Mouse (Mus musculus) cerebellum, adult 8-10 months (tissue): ENCODE measurements at regions not wholly inside any gene's neighbourhood (a gene's known extent, or its start where the extent isn't known, plus 50 kb on each side); places are given as distances from the start of the nearest gene placed in this dataset.

ENCODE experiments used
- DNase-seq: peaks from one replicate; pipeline ENCODE4 v3.0.0; 2022

DNA sequence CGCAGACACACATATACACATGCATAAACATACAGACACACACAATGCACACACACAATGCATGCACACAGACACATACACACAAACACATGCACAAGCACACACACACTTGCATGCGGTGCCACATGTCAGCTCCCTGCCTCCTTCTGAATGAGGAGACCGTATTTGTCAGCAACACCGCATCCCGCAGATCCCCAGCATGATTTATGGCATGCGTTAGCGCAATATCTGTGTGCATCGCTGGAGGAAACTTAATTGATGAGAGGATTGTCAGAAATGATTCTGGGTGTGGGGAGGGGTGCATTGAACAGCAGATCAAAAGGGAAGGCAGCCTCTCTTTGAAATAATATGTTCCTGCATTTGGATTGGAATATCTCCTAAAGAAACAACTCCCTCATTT, 150.3 kb upstream of the Cdh4 start:
- no peak for DNase-seq

DNA sequence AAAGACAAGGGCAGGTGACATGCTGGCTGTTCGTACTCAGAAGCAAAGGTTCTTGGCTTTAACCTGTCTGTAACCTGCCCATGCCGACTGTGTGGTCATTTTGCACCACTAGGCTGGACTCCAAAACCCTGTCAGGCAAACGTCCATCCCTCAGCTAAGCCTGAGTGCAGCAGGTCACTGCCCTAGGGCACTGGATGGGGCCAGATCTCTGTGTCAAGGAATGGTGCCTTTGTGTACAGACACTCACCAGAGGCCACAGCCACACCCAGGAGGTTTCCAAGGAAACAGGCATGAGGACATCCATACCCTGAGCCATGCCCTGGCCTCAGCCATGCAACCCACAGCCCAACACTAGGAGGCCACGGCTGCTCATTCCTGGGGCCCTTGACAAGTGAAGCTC, 149.7 kb upstream of the Cdh4 start:
- no peak for DNase-seq

DNA sequence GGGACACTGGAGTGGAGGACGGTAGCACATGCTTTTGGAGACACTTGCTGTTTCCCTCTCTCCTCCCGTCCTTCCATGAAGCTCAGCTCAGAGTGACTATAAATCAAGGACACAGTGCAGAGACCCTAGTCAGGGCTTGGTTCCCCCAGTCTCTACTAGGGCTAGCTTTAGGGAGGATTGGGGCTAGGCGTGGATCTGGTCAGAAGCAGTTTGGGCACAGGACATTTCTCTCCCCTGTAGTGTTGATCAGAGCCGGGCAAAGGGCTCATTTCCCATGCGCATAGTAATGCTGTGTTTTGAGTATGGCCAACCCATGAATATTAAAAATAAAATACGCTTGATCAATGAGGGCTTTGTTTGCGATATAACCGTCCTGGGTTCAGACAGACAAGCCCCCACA, 149.1 kb upstream of the Cdh4 start:
- DNase-seq, result no peak

DNA sequence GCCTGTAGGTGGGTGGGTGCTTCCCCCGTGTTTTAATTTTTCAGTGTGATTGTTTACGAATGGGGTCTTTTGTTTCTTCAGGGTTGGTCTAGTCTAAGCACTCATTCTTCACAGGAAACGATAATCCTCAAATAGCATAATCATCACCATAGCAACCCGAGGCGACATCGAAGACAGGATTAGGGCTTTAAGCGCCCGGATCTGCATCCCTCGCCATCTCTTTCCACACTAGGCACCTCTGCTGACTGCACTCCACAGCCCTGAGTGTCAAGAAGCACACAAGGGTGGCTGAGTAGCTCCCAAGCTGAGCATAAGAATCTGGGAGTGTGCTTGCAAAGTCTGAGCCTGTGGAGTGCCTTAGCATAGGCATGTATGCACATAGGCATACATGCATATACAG, 145.2 kb upstream of the Cdh4 start:
- no peak for DNase-seq

DNA sequence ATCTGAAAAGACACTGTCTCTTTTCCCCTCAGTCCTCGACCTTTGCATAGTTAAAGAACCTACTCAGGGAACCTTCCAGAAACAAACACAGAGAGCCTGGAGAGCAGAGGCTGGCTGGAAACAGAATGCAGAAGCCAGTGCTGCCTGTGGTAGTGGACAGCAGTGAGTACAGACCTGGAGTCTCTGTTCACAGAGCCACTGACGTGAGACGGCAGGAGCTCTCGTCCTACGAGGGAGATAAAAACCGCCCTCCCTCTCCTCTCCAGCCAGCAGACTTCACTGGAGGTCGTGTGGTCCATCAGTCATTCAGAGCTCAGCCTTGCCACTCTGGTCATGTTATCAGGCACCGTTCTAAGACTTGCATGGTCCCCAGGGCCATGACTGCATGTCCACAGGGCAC, 138.5 kb upstream of the Cdh4 start:
- no peak for DNase-seq

DNA sequence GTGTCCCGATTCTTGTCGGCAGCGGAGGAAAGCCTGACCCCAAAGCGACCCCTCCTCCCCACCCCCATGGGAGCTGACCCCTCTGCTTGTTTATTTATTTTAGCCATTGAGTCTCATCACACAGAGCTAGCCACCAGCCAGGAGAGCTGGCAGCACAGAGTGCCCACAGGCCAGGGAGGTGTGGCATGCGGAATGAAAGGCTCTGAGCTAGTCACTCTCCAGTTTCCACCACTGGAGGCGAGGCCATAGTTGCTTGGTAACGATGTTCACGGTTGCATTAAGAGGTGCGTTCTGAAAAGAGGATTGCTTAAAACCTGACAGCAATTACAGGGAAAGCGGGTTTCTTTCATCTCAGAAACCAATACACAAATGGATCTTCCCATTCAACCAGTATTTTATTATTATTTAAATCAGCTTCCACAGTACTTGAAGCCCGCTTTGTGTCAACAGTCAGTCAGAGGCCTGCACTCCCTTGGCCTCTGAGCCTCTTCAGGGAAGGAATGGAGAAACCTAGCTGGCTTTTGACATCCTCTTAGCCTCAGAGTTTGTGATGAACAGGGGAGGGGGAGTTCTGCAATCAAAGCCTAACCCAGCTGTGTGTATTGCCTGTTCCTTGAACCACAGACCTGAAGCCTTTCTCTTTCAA, 134.8 kb upstream of the Cdh4 start:
- DNase-seq, result no peak

DNA sequence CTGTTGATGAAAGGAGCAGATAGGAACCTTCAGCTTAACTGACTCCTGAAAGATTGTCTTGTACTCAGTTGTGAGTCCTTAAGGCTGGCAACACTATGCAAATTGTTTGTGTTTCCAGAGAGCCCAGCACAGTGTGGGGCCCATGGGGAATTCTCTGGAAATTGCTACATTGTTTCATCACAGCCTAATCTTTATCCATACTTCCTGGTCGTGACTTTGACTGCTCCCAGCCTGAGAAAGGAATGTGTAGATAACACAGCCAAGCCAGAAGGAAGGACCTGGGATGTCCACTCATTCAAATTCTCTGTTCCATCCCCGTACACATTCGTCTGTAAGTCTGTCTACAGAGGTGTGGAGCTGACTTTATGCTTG, 134.3 kb upstream of the Cdh4 start:
- DNase-seq, result no peak

DNA sequence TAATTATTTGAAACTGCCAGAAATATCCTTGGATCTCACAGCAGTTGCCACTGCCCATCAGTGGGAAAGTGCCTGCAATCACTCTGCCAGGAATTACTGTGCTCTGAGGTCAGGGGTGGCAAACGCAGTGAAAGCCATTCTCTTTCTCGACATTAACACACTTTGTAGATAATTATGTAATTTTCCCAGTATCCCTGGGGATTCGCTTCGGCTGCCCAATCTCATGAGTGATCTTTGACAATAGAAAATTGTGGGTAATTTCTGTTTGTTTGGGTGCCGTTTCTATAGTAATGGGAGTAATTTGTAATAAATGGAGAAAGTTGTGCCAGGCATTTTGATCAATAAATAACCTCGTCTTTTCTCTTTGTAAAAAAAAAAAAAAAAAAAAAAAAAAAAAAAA, 124.2 kb upstream of the Cdh4 start:
- no peak for DNase-seq

DNA sequence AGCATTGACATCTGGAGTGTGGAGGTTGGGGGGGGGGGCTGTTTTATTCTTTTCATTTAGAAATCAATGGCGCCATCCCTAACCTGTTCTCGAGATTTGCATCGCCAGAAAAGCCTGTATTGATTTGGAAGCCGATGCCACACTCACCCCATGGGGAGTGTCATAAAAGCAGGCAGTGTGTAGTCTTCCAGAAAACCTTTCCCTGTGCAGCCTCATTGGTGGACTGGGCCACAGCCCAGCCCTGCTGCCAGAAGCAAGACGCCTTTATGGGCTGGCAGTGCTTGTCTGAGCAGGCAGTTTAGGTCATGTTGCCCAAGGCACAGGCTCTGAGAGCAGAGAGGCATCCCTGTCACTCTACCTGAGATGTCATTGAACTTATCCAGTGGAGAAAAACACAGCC, 117.0 kb upstream of the Cdh4 start:
- DNase-seq, result no peak

DNA sequence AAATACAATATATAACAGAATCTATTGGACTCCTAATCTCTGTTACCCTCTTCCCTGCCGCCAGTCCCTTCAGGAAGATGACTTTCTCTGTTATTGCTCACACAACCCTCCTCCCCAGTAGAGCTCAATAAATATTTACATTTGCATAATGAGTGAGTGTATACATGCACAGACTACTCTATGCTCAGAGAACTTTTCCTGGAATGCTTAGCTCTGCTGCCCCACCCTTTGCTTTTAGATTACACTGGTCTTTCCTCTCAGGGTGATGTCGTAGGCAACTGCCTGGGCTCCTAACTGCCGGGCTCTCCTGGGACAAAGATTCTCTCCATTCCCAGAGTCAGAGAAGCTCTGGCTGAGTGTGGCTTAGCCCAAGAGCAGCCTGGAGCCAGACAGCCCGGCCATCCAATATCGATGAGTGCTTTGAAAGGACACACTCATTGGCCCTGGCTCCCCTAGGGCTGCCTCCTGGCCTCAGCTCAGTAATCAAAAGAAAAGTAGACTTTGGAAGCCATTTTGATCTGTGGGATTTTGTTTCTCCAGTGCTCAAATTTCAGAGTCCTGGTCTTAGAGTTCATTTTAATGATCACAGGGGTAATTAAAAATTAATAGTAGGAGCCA, 109.2 kb upstream of the Cdh4 start:
- DNase-seq, result no peak

DNA sequence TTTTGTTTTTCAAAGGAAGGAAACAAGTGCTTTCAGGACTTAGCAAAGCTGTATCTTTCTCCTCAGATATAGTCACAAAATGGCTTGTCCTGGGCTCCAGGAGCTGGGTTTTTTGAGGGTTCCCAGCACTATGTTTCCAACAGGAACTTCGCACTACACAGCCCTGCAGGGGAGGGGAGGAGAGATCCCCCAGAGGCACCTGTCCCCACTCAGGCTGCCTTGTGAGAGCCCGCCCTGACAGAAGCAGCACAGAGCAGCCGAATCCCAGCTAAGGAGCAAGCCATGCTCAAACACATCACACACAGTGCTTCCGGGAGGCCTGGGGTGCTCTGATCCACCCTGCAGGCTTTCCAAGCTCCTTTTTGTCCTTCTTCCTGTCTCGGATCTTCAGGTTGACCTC, 108.6 kb upstream of the Cdh4 start:
- DNase-seq, result no peak

DNA sequence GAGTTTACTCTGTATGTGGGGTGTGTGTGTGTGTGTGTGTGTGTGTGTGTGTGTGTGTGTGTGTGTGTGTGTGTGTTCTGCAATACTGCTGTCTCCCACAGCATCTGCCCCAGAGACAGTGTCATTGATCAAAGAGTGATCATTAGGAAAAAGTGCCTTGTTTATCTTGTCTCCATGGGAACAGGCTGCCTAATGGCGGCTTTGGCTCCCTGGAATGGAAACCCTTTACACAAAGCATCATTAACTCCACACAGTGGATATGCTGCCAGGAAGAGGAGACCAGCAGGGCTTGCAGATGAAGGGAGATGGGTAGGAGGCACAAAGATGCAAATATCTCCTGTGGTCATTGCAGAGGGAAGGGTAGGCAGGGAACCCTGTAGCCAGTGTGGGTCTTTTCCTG, 106.0 kb upstream of the Cdh4 start:
- DNase-seq, result no peak

DNA sequence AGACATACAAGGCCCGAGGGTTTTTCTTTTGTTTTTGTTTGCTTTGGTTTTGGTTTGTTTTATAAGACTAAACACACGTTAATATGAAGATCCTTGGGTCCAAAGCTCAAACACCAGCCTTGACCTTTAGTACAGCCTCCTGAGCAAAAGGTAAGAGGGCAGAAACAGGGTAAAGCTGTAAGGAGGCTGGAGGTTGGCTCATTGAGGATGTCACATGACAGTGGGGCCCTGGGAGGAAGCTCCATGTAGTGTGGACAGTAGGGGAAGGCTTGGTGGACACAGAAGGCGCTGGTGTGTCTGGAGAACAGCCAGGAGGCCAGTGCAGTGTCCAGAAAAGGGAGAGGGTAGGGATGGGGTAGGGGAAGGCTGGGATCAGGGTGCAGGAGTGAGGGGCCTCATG, 89.6 kb upstream of the Cdh4 start:
- DNase-seq, result no peak

DNA sequence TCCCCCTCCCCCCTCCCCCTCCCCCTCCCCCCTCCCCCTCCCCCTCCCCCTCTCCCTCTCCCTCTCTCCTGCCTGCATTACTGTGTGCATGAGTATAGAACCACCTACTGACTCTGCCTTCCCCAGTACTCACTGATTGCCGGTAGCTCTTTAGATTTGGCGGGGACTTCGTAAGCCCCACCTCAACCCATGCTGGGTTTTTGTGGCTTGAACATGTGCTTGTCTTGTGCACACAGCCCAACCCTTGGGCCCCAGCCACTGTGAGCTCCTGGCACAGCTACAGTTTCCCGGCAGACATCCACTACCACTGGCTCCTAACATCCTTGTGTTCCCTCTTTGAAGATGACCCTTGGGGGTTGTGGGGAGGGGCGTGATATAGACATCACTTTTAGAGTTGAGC, 87.4 kb upstream of the Cdh4 start:
- no peak for DNase-seq

DNA sequence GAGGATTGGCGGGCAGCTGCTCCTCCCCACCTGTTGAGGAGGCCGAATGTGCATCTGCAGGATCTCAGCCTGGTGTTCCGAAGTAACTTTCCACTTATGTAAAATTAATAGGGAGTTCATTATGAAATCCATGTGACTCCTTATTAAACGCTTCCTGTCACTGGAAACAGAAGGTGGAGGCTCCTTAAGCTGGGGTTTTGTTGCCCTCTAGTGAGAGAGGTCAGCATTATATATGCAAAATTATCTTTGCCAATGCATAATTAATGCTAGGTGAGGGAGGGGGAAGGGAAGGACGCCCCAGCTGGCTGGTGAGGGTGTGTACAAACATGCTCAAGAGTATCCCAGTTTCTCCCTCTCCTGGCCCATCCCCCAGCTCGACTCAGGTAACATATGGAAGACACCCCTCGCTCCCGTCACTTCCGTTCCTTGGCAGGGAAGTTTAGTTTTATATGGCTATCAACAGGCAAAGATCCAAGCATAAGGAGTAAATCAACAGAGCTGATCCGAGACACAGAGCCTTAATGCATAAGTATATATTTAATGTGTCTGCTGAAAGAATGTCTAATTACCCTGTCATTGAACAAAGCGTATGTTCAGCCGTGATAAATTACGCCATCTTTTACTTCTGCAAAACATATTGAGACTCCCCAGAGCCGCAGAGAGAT, 71.2 kb upstream of the Cdh4 start:
- no peak for DNase-seq

DNA sequence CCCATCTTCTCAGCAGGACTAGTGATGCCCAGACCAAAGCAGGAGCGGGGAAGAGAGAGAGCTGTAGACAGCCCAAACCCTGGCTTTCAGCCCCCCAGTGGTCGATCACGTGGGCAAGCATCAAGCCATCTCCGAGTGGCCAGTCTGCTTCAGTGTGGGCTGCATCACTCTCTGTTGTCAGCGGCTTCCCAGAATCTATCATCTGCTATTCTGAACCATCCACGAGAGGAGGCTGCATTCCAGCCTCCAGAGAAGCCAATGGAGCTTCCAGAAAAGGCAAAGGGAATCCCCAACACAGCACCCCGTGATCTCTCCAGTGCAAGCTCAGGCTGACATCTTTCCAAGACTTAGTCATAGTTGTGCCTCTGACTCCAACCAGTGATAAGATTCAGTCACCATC, 70.7 kb upstream of the Cdh4 start:
- no peak for DNase-seq

DNA sequence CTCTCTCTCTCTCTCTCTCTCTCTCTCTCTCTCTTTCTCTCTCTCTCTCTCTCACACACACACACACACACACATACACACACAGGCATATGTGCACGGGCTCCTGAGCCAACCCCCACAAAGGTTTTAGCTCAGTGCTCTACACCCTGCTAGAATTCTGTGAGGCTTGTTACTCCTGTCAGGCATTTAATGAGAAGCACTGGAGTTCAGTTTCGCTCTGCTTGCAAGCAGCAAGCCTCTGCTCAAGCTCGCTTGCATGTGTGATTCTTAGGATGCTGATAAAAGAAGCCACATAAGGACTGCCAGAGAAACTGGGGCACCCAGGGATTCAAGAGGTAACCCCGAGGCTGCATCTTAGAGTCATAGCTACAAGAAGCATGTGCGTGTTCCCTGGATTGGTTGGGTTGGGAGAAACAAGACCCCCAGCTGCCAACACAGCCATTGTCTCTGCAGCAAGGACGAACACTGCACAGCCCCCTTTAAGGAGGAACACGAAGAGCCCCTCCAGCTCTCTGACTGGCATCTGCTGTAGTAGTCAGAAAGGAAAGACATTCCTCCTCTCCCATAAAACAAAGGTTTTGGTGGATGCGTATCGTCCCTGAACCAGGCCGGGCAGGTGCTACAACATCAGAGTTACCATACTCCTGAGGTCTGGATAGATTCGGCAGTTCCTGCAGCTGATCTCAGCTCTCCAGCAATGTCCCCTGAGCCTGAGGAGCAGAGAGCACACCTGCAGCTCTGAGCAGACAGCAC, 62.4 kb upstream of the Cdh4 start:
- DNase-seq, result no peak

DNA sequence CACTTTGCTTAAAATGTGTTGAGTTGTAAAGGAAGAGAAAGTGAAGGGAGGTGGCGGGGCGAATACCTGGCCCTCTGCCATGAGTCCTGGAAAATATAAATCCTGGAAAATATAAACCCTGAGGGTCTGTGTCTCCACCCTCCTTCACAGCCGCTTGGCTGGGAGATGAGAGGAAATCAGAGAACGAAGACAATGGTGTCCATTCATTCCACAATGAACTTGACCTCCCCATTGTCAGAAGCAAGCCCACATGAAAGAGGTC, 61.9 kb upstream of the Cdh4 start:
- DNase-seq, result no peak

DNA sequence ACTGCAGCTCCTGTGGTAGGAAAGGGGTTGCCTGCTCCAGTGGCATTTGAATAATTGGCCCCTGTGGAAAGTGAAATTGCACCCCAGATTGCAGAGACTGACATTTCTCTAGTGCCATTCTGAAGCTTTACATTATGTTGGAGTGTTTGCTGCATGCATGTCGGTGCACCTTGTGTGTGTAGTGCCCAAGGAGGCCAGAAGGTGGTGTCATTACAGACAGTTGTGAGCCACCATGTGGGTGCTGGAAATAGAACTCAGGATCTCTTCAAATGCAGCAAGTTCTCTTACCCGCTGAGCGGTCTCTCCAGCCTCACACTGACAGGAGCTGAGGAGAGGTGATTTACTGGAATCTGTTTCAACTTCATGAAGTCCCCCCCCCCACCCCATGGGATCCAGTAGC, 60.3 kb upstream of the Cdh4 start:
- no peak for DNase-seq

DNA sequence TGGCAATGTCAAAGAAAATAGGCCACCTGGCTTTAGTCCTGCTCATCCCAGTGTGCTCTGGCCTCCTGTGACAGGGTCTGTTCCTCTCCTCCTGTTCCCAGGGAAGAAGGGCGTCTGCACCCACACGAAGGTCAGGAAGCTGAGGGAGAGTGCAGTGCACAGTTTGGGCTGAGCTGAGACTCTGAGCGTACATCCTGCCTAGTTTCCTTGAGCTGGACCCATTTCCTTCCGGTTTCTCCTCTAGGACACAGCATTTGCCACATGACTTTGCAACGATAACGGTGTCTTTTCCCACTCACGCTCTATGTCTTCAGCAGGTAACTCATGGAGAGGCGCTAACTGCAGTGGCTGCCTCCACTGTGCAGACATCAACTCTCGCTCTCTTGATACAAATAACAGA, 59.6 kb upstream of the Cdh4 start:
- DNase-seq, result no peak

DNA sequence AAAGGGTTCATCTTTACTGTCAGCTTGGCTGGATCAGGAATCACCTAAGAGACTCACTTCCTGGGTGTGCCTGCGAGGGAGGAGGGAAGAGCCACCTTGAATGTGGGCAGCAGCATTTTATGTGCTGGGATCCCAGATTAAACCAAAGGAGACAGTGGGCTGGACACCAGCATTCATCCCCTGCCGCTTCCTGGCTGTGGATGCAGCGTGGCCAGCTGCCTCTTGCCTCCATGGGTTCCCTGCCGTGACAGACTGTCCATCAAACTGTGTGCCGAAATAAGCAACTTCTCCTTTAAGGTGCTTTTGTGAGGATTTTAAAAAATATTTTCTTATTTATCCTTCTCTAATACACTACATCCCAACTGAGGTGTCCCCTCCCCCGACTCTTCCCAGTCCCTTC, 55.4 kb upstream of the Cdh4 start:
- DNase-seq, result no peak

DNA sequence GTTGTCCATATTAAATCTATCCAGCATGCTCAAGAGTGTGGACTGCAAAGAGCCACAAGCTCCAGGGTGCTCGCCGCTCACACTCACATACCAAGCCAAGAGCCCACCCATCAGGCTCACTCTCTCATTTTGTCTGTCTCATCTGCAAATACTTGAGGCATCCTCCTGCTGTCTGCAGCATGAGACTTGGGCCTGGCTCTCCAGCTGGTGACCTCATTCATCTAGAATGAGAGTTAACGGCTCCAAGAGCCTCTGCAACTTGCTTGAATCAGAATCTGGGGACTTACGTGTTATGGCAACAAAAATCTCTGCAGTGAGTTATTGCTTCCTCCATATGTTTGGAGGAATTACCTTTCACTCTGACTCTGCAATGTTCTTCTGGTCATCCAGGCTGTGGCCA, 51.7 kb upstream of the Cdh4 start:
- DNase-seq, result no peak

DNA sequence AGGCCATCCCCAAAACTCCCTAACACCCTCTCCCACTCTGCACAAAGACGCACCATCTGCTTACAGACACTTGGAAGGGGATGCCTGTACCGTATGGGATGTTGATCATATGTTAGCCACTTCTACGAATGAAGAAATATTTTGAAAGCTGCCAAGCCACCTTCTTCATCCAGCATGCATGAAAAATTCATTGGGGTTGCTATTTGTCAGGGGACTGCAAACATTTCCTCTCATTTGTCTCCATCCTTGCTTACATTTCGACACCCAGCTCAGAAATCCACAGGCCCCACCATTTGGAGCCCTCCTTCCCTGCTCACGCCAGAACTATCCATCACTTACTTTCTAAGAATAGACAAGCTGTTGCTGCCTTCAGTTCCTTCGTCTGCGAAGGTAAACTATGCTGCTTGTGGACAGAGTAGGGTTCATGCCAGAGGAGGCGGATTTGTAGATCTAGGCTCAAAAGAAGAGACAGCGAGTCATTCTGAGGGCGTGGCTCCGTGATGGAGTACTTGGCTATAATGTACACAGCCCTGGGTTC, 51.2 kb upstream of the Cdh4 start:
- no peak for DNase-seq
